Mouse (Mus musculus) cerebellum, adult 2 months (tissue): ENCODE measurements around the gene Bcap31.
A peak's percentile ranks its signal among the peaks of the same experiment; 100 is the strongest.

Experiments used
- CTCF ChIP-seq: fragments of 200-500 bp; IDR thresholded peaks from 2 replicates; pipeline ENCODE4 v1.5.1; 2011; ENCODE audit warnings: low read depth, mild to moderate bottlenecking, control low read depth, low read length, moderate library complexity, borderline replicate concordance; ENCODE audit not compliant: insufficient read depth
- POLR2A ChIP-seq: fragments of 200-500 bp; IDR thresholded peaks from 2 replicates; pipeline ENCODE4 v1.6.1; 2011; ENCODE audit warnings: low read length, control low read depth, borderline replicate concordance; ENCODE audit not compliant: insufficient read depth

DNA sequence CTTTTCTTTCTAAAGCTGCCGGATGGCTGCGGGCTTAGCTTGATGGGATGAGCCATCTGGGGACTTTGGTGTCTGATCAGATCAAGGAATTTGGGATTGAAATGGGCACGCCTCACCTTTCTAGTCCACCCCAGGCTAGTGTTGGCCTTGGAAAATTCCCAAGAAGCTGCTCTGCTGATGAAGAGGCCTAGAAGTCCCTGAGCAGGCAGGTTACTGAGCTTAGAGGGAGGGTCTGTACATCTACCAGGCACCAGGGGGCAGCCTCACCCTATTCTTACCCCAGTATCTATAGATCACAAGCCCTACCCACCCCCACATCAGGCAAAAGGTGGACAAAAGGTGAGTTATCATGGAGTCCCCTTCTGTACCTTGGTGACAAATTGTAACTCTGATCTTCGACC is 43.9 kb downstream of the Bcap31 start:
- TF ChIP-seq POLR2A (no peak), CTCF (peak; percentile 64; the same call in 1 of the 2 replicates)
